Mouse (Mus musculus) bone marrow macrophage, adult 2 months (primary cell): Measurements from ENCODE around the gene Zfp472.
"Not testable (repeated sequence)": the region's sequence is repeated elsewhere in the genome, so short reads cannot be mapped to it uniquely, and the experiment has no call there.

Source experiments
- CTCF ChIP-seq: IDR thresholded peaks from 2 replicates; pipeline ENCODE4 v1.5.1; 2012; ENCODE audit warnings: low read depth, mild to moderate bottlenecking, low read length, moderate library complexity
- POLR2A ChIP-seq: IDR thresholded peaks from 2 replicates; pipeline ENCODE4 v1.6.1; 2012; ENCODE audit warnings: mild to moderate bottlenecking, low read depth, low read length, borderline replicate concordance

- not testable (repeated sequence) for TF ChIP-seq CTCF, POLR2A
Measured at GRCm38 (mm10) chr17:33020434-33020833, 54.8 kb downstream of the Zfp472 start.
